Mouse (Mus musculus) WW6 (cell line): ENCODE data around the gene Vmn2r92.
"Not testable (repeated sequence)": the region's sequence is repeated elsewhere in the genome, so short reads cannot be mapped to it uniquely, and the experiment has no call there.

Experiments
- DNase-seq: peaks from one replicate; pipeline ENCODE4 v3.0.0-alpha.2; 2013; ENCODE audit warnings: low read depth, low spot score

Gene Vmn2r92

GRCm38 (mm10) chr17:18151587-18151986 is at the start of gene Vmn2r92:
Vmn2r92 (plus strand) TSS chr17:18151887.
- DNase-seq, result not testable (repeated sequence)

- DNase-seq, result not testable (repeated sequence)
Observed at GRCm38 (mm10) chr17:18102265-18102664, 49.4 kb upstream of the Vmn2r92 start.

- DNase-seq, result not testable (repeated sequence)
Observed at GRCm38 (mm10) chr17:18161194-18161593, 9.5 kb downstream of the Vmn2r92 start.

- no peak for DNase-seq
Observed at GRCm38 (mm10) chr17:18189732-18190131, 38.0 kb downstream of the Vmn2r92 start.

GRCm38 (mm10) chr17:18221300-18221699 is 69.6 kb downstream of the Vmn2r92 start:
- DNase-seq, result no peak

GRCm38 (mm10) chr17:18231996-18232395 is 80.3 kb downstream of the Vmn2r92 start:
- no peak for DNase-seq

- DNase-seq, result no peak
Observed at GRCm38 (mm10) chr17:18236931-18237330, 85.2 kb downstream of the Vmn2r92 start.
